Mouse (Mus musculus) right cerebral cortex, postnatal 10 days (tissue): ENCODE measurements at regions not wholly inside any gene's neighbourhood (a gene's known extent, or its start where the extent isn't known, plus 50 kb on each side); places are given as distances from the start of the nearest gene placed in this dataset.
A peak's percentile ranks its signal among the peaks of the same experiment; 100 is the strongest.
"Not testable (repeated sequence)": the region's sequence is repeated elsewhere in the genome, so short reads cannot be mapped to it uniquely, and the experiment has no call there.

Experiments
- DNase-seq, 2 experiments: peaks; one replicate each; pipeline ENCODE4 v3.0.0; 2021; ENCODE audit warnings: low spot score in 2 of 2

DNA sequence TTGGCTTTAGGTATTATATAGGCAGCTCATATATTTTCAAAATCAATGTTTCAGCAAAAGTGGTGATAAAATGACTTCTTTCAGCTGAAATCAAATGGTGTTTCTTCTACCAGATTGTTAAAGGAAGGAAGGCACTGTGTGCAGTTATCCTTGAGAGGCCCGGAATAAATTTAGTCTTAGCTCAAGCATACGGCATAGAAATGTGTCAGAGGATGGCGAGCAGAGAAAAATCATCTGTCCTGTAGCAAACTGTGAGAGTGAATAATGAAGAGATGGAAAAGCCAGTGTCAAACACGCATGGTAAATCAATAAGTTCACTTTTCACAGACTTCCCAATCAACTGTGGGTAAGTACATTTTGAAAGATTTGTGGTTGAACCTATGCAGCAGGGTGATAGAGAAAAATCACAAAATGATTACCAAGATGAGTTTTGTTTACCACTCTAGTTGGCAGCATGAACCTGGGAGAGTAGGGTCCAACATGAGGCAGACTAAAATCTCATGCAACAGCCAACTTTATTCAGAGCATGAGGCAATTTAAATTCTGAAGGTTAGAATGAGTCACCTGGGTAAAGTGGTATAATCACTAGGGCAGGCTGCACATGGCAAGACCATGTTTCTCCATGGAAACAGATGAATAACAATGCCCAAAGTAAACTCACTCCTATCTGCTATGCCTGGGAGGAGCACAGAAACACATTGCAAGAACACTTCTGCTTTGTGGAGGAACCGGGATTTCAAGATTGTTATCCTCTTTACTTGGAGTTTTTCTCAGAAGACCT, 55.7 kb downstream of the AI429214 start:
- DNase-seq: peak in 1 of 2 experiments; percentile 43

- DNase-seq: peak; percentile 28 to 49
Measured at GRCm38 (mm10) chr8:37049969-37050683, 56.7 kb downstream of the AI429214 start.

DNA sequence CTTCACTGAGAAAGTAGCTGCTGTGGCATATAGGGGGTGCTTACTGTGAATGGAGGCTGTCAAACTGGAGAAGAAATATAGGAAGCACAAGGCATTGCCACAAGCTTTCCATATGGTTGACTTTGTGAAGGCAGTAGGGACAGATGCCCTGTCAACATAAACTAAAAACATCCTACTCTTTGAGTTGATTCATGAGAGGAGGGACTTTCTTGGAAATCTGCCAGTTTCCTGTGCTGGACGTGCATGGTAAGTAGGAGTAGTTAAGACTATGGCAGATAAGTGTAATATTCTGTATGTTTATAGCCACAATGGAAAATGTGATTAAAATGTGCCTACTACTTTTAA, 57.3 kb downstream of the AI429214 start:
- peak in 1 of 2 experiments; percentile 39 for DNase-seq

GRCm38 (mm10) chr8:37056376-37056775, 63.0 kb downstream of the AI429214 start:
- DNase-seq: no peak

GRCm38 (mm10) chr8:37058390-37058789, 65.0 kb downstream of the AI429214 start:
- no peak for DNase-seq

DNA sequence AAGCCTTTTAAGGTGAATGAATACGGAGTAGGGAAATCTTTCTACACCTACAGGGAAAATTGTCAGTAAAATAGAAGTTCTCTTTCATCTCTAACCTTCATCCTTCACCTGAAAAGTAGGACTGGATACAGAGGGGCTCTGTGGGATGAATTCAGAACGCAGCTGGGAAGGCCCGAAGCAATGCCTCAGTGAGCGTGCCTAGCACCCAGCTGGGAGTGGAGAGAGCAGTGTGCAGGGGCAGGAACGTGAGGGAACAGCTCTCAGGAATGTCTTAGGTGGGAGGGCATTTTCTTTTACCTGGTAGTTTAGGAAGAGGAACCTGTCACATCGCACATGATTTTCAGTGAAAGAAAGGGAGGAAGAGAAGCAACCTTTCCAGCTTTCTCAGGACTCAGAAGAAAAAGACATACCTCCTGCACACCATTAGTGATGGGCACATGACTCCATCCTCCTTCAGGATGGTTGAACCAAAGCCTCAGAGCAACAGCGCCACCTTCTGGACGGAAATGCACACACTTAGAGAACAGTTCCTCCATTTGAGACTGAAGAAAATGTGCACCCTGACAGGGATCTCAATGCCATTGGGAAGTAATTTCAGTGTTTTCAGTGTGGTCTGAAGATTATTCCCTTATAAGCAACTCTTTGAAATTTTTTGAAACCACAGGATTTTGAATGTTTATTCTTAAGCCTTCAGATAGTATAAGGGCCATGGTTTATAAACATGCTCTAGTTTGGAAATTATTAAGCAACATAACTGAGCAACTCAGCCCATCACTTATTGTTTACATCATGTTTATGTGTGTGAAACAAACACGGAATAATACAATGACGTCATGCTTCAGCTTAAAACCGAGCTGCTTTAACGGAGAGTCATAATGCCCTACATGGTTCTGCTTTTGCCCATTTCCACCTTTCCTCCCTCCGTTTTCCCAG, 68.9 kb downstream of the AI429214 start:
- DNase-seq: peak; percentile 76 to 86

DNA sequence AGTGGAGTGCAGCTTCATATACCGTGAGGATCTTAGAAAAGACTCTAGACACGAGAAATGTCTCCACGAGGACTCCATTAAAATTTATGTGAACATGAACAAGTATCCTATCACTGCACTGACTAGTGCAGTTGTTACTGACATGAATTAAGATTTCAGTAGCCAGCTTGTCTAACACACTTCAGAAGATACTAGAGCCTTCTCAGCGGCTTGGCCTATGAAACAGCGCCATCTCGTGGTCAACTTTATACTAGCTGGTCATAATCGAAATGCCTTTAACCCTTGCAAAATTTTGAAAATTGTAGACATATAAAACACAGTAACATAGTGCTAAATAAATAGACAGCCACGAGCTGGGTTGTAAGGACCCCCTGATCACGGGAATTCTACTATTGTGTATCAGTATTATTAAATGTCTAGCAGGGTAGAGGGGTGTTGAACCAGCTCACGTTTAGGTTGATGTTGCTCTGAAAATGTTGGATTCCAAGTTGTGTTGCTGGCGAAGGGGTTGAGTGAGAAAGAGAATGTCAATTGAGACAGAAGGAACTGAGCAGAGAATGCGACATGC, 70.4 kb downstream of the AI429214 start:
- peak; percentile 79 to 88 for DNase-seq

GRCm38 (mm10) chr8:37072905-37073304, 79.5 kb downstream of the AI429214 start:
- no peak for DNase-seq

- DNase-seq: no peak
Measured at GRCm38 (mm10) chr8:37099727-37100126, 106.3 kb downstream of the AI429214 start.

- not testable (repeated sequence) for DNase-seq
Measured at GRCm38 (mm10) chr8:37112386-37112785, 119.0 kb downstream of the AI429214 start.

DNA sequence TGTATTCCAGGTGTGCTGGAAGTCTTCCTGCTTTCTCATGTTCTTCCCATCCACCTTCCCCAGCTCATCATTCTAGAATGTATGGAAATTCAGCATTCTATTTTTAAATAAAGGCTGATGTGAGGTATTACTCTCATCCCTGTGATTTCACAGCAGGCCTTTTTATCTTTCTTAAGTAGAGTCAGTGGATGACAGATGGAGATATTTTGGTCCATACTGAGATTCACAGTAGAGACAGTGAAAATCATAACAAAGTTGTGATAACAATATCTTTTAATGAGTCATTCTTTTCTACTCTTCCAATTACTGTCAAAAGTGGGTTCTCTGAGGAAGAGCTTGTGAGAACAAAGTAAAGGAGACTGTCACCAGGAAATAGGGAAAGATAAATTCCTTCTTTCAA, 132.4 kb downstream of the AI429214 start:
- no peak for DNase-seq

DNA sequence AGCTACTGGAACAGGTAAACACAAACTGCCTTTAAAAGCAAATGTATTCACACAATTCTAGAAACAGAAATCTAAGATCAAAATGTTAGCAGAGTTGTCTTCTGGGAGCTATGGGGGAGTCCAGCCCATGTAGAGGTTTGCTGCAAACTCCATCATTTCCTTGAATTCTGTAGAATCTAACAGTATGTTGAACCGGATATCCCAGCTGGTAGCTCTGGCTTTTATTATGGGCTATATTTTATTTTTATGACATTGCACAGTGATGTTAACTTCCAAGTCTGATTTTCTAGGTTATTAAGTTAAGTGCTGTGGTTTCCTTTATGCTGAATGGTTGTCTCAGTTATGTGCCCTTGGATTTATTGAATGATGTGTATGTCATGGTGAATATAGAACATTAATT, 136.3 kb downstream of the AI429214 start:
- no peak for DNase-seq

DNA sequence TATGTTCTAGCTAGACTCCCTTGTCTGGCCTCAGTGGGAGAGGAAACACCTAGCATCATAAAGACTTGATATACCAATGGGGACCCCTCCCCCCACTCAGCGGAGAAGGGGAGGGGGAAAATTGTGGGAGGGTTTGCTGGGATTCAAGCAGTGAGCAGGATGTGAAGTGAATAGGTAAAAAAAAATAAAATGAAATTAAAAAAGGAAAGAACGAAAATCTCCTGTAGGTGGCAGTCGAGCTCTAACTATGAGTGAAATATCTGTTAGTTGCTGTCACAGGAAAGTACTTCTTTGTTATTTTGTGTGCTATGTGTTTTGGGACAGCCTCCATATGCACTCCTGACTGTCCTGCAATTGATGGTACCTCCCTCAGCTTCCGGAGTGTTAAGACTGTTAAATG, 138.6 kb downstream of the AI429214 start:
- DNase-seq: peak in 1 of 2 experiments; percentile 22

DNA sequence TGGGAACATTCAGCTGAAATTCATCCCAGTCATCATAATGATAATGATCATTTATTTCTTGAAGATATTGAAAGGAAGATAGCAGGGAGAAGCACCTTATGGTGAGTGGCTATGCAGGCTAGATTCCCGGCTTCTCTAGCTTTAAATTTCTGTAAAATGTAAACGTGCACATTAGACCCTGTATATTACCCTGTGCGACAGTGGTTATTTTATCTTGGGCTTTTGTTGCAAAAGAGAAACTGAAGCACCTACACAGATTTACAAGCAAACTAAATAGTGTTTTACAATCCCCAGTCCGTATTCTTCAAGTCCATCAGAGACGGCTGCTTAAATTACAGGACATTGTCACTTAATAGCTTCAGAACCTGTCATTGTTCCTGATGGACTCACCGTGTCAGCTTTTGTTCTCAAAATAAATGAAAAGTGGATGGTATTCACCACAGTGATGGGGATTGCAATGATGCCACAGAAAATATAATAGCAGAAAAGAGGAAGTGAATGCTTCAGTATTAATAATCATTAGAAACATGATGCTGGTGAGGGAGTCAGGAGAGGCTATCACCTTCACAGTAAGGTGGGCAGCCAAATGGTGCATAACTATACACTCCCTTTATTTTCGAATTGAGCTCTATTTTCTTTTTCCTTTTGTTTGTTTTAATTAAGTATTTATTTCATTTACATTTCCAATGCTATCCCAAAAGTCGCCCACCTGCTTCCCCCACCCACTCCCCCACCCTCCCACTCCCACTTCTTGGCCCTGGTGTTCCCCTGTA, 141.0 kb downstream of the AI429214 start:
- DNase-seq: no peak

GRCm38 (mm10) chr8:37150286-37150685, 156.9 kb downstream of the AI429214 start:
- no peak for DNase-seq

- DNase-seq: no peak
Measured at GRCm38 (mm10) chr8:37154361-37154760, 161.0 kb downstream of the AI429214 start.

DNA sequence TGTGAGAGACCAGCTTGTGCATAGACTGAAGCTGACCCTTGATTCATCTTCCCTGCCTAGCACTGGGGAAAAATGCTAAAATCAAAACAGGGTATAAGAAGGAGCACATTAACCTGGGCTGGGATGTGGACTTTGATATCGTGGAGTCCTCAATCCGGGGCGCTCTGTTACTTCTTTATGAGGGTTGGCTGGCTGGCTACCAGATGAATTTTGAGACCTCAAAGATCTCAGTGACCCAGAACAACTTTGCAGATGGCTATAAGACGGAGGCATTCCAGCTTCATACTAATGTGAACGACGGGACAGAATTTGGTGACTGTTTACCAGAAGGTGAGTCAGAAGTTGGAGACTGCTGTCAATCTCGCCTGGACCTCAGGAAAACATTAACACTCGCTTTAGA, 161.5 kb downstream of the AI429214 start:
- no peak for DNase-seq

DNA sequence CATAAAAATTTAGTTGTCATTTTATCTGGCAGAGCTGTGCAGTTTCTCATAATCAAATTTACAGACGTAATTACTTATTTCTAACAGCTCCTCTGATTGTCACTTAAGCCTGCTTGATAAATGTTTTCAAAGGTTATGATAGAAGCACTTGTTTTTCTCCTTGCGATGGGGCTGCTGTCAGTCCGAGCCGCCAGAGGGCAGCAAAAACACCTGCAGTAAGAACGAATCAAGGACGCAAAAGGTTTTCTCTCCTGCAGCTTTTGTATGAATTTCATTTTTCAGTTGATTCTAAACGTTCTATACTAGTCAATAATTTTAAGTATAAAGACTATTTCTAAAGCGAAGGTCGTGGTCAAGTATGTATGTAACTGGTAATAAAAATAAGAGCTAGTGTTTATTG, 166.1 kb downstream of the AI429214 start:
- DNase-seq: peak; percentile 82 to 88

DNA sequence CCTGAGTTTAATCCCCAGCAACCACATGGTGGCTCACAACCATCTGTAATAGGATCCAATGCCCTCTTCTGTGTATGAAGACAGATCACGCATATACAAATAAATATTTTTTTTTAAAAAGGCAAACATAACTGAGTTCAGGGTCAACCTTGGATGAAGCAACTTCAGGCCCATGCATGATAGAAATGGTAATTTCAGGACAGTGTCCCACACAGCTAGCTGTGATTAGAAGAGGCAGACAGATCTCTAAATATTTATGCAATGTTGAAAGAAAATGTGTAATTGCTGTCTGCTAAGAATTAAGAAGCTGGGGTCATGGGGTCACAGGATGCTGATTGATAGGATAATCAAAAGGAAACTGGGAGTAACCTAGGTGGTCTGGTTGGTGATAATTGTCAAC, 203.5 kb downstream of the AI429214 start:
- no peak for DNase-seq

DNA sequence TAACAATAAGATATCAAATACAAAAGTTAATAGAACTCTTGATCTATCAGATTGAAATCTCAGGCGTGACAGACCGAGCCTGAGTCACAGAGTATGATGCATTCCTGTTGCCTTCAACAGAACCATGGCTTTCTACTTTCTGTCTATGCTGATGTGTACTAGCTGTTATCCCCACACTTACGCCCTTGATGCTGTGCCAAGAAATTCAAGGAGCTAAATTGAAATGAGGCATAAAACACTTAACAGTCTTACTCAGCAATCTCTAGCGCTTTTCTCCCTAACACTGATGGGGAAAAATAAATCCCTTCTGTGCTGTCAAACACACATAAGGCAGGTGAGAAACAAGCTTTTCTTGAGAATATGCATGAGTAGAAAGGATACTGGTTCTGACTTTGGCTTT, 222.5 kb downstream of the AI429214 start:
- DNase-seq: no peak

GRCm38 (mm10) chr8:37227091-37227490, 233.7 kb downstream of the AI429214 start:
- no peak for DNase-seq
